Mouse (Mus musculus) stomach, embryonic 14.5 days (tissue): ENCODE data around the gene Syce1. TPM values are rescaled to one million over a fixed set of nuclear protein-coding genes. Genes with fewer than 3 reads are reported as not detected.

Experiments used
- ATAC-seq: fragments of 200-750 bp; cut with Nextera tagmentation; 2 replicates; pipeline ENCODE4 v1.8.0; 2017; ENCODE audit warnings: low read depth, moderate TSS enrichment; ENCODE audit not compliant: insufficient number of reproducible peaks, insufficient read depth, low FRiP score
- H3K27ac ChIP-seq: fragments of 300-500 bp; sonication (generic); 2 replicates; pipeline ENCODE4 v1.5.1; 2014; ENCODE audit warnings: mild to moderate bottlenecking, low read length, moderate library complexity, mixed read lengths
- H3K27me3 ChIP-seq: fragments of 300-500 bp; sonication (generic); 2 replicates; pipeline ENCODE4 v1.6.1; 2014; ENCODE audit warnings: low read length, control low read depth, mixed read lengths; ENCODE audit not compliant: control insufficient read depth, insufficient read depth
- H3K36me3 ChIP-seq: fragments of 300-500 bp; sonication (generic); 2 replicates; pipeline ENCODE4 v1.6.1; 2014; ENCODE audit warnings: mild to moderate bottlenecking, control low read depth, low read length, moderate library complexity, mixed read lengths; ENCODE audit not compliant: control insufficient read depth, insufficient read depth
- H3K4me1 ChIP-seq: fragments of 300-500 bp; sonication (generic); 2 replicates; pipeline ENCODE4 v1.6.1; 2014; ENCODE audit warnings: low read length, control low read depth, mixed read lengths; ENCODE audit not compliant: control insufficient read depth, insufficient read depth
- H3K4me2 ChIP-seq: fragments of 300-500 bp; sonication (generic); replicated peaks from 2 replicates; pipeline ENCODE4 v1.6.1; 2014; ENCODE audit warnings: low read depth, low read length, control low read depth
- H3K4me3 ChIP-seq: fragments of 300-500 bp; sonication (generic); 2 replicates; pipeline ENCODE4 v1.5.1; 2014; ENCODE audit warnings: low read depth, low read length, control low read depth
- H3K9ac ChIP-seq: fragments of 300-500 bp; sonication (generic); replicated peaks from 2 replicates; pipeline ENCODE4 v1.6.1; 2014; ENCODE audit warnings: low read depth, mild to moderate bottlenecking, control low read depth, low read length, moderate library complexity, mixed read lengths
- H3K9me3 ChIP-seq: fragments of 300-500 bp; sonication (generic); 2 replicates; pipeline ENCODE4 v1.6.1; 2016; ENCODE audit warnings: low read depth, low read length, control low read depth; ENCODE audit not compliant: control insufficient read depth
- WGBS: fragments of 180-500 bp; shearing (Covaris S2); extraction: QIAGEN DNeasy Blood & Tissue Kit; methylation state at CpG from one replicate; pipeline ENCODE4 v1.1.7; 2014; 5-methylcytosine and 5-hydroxymethylcytosine counted together
- polyA plus RNA-seq: library from polyadenylated mRNA; unstranded; fragments of >200 nt; fragmentation: Nextera tagmentation; extraction: Ambion mirVana; gene quantifications from 2 replicates; pipeline ENCODE4 v1.2.1, GENCODE M21; 2014

Gene Syce1
- polyA plus RNA-seq, result 0.27 and 0.74 TPM in 2 replicates

- Histone ChIP-seq H3K27me3 (no peaks in the 10 kb centered on the region), H3K4me3 (no peak within 1 kb of the TSS), H3K9me3 (no peaks in the 10 kb centered on the region), H3K27ac (no peak within 1 kb of the TSS), H3K9ac (no peak within 1 kb of the TSS), H3K4me2 (no peak within 1 kb of the TSS), H3K4me1 (no peaks in the 10 kb centered on the region), H3K36me3 (no peaks in the 10 kb centered on the region)
- ATAC-seq, result no peak
- WGBS, result 79% methylated on average over 28 of the region's 33 CpGs
Measured at GRCm38 (mm10) chr7:140787406-140788052, at the start of gene Syce1. TSS of gene Syce1 (minus strand) at chr7:140787852.

GRCm38 (mm10) chr7:140836243-140837115 lies 48.8 kb upstream of the Syce1 start:
- ATAC-seq, result no peak
- Histone ChIP-seq H3K9me3 (no peaks in the 10 kb centered on the region), H3K27me3 (no peaks in the 10 kb centered on the region), H3K9ac (no peak overlapping the region), H3K4me3 (no peak overlapping the region), H3K4me1 (no peaks in the 10 kb centered on the region), H3K36me3 (no peaks in the 10 kb centered on the region), H3K27ac (no peak overlapping the region), H3K4me2 (no peak overlapping the region)
- 82% methylated on average over 9 of the region's 9 CpGs for WGBS

- no peaks in the 10 kb centered on the region for H3K9me3 ChIP-seq
- H3K9ac ChIP-seq, result no peak overlapping the region
- H3K36me3 ChIP-seq, result no peaks in the 10 kb centered on the region
- peak overlapping the region; percentile 2; the same call in 1 of the 2 replicates for H3K4me2 ChIP-seq
- no peaks in the 10 kb centered on the region for H3K4me1 ChIP-seq
- WGBS, result 68% methylated on average over 2 of the region's 2 CpGs
- H3K27me3 ChIP-seq, result no peaks in the 10 kb centered on the region
- no peak for ATAC-seq
- H3K27ac ChIP-seq, result no peak overlapping the region
- no peak overlapping the region; the same call in 1 of the 2 replicates for H3K4me3 ChIP-seq
Measured at GRCm38 (mm10) chr7:140835758-140836087, 48.1 kb upstream of the Syce1 start.

GRCm38 (mm10) chr7:140834968-140835757 lies 47.5 kb upstream of the Syce1 start, which contains the start of gene Urah:
TSS of gene Urah (plus strand) at chr7:140835018.
- H3K27ac ChIP-seq, result no peak within 1 kb of the TSS

GRCm38 (mm10) chr7:140833341-140833740 lies 45.7 kb upstream of the Syce1 start:
- Histone ChIP-seq H3K27me3 (no peaks in the 10 kb centered on the region), H3K27ac (no peak overlapping the region), H3K36me3 (no peaks in the 10 kb centered on the region), H3K4me1 (no peaks in the 10 kb centered on the region), H3K9me3 (no peaks in the 10 kb centered on the region), H3K4me2 (no peak overlapping the region), H3K4me3 (no peak overlapping the region), H3K9ac (no peak overlapping the region)
- 82% methylated on average over 4 of the region's 4 CpGs for WGBS
- no peak for ATAC-seq

More at GRCm38 (mm10) chr7:140834968-140835757, 47.5 kb upstream of the Syce1 start, which contains the start of gene Urah:
- no peaks in the 10 kb centered on the region for H3K4me1 ChIP-seq
- H3K36me3 ChIP-seq, result no peaks in the 10 kb centered on the region
- peak within 1 kb of the TSS; percentile 4; the same call in 1 of the 2 replicates for H3K4me3 ChIP-seq
- no peaks in the 10 kb centered on the region for H3K27me3 ChIP-seq
- WGBS, result 35% methylated on average over 20 of the region's 20 CpGs
- no peaks in the 10 kb centered on the region for H3K9me3 ChIP-seq
- peak; percentile 85 for ATAC-seq
- H3K9ac ChIP-seq, result no peak within 1 kb of the TSS
- H3K4me2 ChIP-seq, result peak within 1 kb of the TSS; percentile 2; the same call in 1 of the 2 replicates

- no peak for ATAC-seq
- Histone ChIP-seq H3K4me2 (no peak overlapping the region), H3K9me3 (no peaks in the 10 kb centered on the region), H3K4me1 (no peaks in the 10 kb centered on the region), H3K4me3 (no peak overlapping the region), H3K27me3 (no peaks in the 10 kb centered on the region), H3K36me3 (no peaks in the 10 kb centered on the region), H3K9ac (no peak overlapping the region), H3K27ac (no peak overlapping the region)
- WGBS, result 50% methylated on average over 6 of the region's 6 CpGs
Measured at GRCm38 (mm10) chr7:140831447-140831846, 43.8 kb upstream of the Syce1 start.

- 30% methylated on average over 8 of the region's 8 CpGs for WGBS
Measured at GRCm38 (mm10) chr7:140828171-140828881, 40.7 kb upstream of the Syce1 start.

More at GRCm38 (mm10) chr7:140828171-140828881, 40.7 kb upstream of the Syce1 start:
- no peaks in the 10 kb centered on the region for H3K9me3 ChIP-seq
- ATAC-seq, result no peak
- H3K4me2 ChIP-seq, result no peak overlapping the region
- no peaks in the 10 kb centered on the region for H3K36me3 ChIP-seq
- H3K4me1 ChIP-seq, result no peaks in the 10 kb centered on the region
- no peak overlapping the region for H3K9ac ChIP-seq
- no peak overlapping the region for H3K27ac ChIP-seq
- H3K4me3 ChIP-seq, result no peak overlapping the region
- no peaks in the 10 kb centered on the region for H3K27me3 ChIP-seq
